Mouse (Mus musculus) limb, embryonic 12.5 days (tissue): Measurements from ENCODE around the gene Psmc2. TPM values are rescaled to one million over a fixed set of nuclear protein-coding genes. Genes with fewer than 3 reads are reported as not detected.

Source experiments
- polyA plus RNA-seq: library from polyadenylated mRNA; unstranded; fragments of >200 nt; fragmentation: Nextera tagmentation; extraction: Ambion mirVana; gene quantifications from 2 replicates; pipeline ENCODE4 v1.2.1, GENCODE M21; 2016

Psmc2 gene
- polyA plus RNA-seq, 1 experiment from 2014 or later = 194 TPM

Other genes starting within 250 kb of the Psmc2 start
- 51.3 and 61.0 TPM in 2 replicates for gene Lrrc17, start 241.7 kb upstream of the Psmc2 start, polyA plus RNA-seq
- gene Fbxl13, start 139.6 kb upstream of the Psmc2 start, polyA plus RNA-seq = 0.13 and 0.26 TPM in 2 replicates
- gene Armc10, start 139.5 kb upstream of the Psmc2 start, polyA plus RNA-seq = 60.9 and 62.0 TPM in 2 replicates
- gene Napepld, start 83.9 kb upstream of the Psmc2 start, polyA plus RNA-seq = 2.8 and 3.2 TPM in 2 replicates
- 84.8 and 91.8 TPM in 2 replicates for gene Pmpcb, start 48.1 kb upstream of the Psmc2 start, polyA plus RNA-seq
- gene Dnajc2, start within 50 bp of the Psmc2 start, polyA plus RNA-seq = 79.7 and 81.9 TPM in 2 replicates
- gene Slc26a5, start 80.3 kb downstream of the Psmc2 start, polyA plus RNA-seq = 0.10 and 0.20 TPM in 2 replicates